Mouse (Mus musculus): ENCODE data around the gene Grn.

Gene Grn

GRCm38 (mm10) chr11:102430121-102431017, at the start of gene Grn:
TSS of gene Grn (plus strand) at chr11:102430315.
- POLR2A ChIA-PET: interaction anchor here (0.6 to 6.0 kb wide), 133 partner anchors 9 to 703 kb away, joined by 3 to 115 read pairs (median 5); partner anchors contain the start of genes Slc25a39 (in 4 of the 4), Asb16 (in 3 of the 4), BC030867 (in 3 of the 4) and Ubtf (in 3 of the 4)
- CTCF ChIA-PET: interaction anchor here (0.6 to 3.0 kb wide), 77 partner anchors 8 to 1612 kb away, joined by 3 to 42 read pairs (median 5); partner anchors contain the start of genes BC030867 (in 3 of the 4), Fam171a2 (in 2 of the 4), Tmub2 (in 2 of the 4) and Asb16 (in 1 of the 4)

DNA sequence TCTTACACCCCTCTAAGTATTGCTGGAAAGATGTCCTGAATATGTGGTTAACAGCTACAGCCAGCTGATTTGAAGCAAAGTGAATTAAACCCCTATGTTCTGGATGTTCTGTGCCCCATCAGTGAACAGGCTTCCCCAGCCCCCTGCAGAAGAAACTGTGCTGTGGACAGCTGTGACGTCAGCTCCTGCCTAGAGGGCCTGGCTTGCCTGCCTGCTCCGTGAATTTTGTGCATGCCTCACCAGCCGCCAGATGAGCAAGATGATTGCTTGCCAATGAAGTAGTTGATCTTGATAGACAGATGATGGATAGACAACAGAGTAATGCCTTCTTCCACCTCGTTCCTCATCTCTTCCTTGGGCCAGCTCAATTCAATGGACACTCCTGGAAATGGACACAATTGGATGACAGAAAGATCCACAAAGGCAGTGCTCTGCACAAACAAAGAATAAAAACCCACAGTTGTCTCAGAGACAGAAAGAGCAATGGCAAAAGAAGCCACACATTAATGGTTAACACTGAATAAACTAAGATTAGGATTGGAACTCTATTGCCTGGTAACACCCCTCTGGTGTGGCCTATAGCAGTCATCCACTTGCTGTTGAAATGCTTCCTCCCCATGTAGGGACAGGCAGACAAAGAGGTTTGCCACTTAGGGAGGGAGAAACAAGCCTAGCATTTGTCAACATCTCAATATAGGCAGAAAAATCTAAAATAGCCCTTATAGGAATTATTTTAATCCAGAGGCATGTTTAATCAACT, 48.6 kb upstream of the Grn start:
- ChIA-PET POLR2A (interaction anchor here in 2 of 4 experiments (0.6 to 2.8 kb wide), 7 partner anchors 11 to 72 kb away, joined by 3 to 7 read pairs (median 4); partner anchors contain the start of genes Rundc3a (in 1 of the 2), Slc25a39 (in 1 of the 2) and Ubtf (in 1 of the 2)), CTCF (interaction anchor here in 1 of 4 experiments (1.5 kb wide), 1 partner anchor 72 kb away, joined by 4 read pairs; no protein-coding TSS in a partner anchor)

DNA sequence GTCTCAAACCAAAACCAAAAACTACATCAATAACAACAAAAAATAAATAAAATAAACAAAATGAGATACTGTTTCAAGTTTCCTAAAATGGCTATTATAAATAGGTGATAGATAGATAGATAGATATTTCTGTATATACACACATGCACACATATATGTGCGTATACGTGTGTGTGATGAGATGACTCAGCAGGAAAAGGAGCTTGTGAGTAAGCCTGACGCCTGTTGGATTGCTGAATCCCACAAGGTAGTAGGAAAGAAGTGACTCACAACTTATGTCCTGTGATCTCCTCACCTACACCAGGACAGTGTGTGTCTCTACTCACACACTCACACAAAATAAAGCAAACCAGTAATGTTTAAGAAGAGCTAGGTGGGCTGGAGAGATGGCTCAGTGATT, 47.3 kb upstream of the Grn start:
- CTCF ChIA-PET: interaction anchor here in 2 of 4 experiments (1.2 to 1.4 kb wide), 4 partner anchors 36 to 127 kb away, joined by 3 to 4 read pairs (median 4); no protein-coding TSS in a partner anchor
- POLR2A ChIA-PET: interaction anchor here in 3 of 4 experiments (0.5 to 2.8 kb wide), 13 partner anchors 9 to 74 kb away, joined by 3 to 18 read pairs (median 5); partner anchors contain the start of genes Rundc3a (in 2 of the 3) and Slc25a39 (in 2 of the 3)

DNA sequence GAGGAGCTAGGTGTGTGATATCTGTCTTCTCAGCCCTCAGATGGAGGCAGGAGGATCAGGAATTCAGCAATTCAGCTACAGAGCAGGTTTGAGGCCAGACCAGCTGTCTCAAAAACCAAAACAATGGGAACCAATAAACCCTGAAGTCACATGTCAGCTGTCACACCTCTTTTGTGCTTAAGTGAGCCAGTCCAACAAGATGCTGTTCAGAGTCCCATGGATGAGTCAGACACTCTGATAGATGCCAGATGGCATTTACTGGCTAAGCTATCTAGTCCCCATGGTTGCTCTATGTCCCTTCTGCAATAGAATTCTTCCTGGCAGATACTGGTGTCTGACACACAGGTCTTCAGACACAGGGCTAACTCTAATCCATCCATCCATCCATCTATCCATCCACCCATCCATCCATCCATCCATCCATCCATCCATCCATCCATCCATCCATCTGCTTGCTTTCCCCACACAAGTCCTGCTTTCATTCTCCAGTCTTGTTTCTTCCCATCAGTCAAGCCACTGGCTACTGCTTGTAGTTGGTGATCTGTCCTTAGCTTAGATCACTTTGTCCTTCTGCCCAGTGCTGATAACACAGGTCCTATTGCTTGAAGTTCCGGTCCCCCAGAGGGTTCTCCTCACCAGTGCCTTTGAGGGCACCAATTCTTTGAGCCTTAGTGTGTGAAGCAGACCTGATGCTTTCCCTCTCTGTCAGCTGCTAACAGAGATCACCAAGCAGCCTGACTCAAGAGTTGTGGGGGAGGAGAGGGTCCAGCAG, 46.6 kb upstream of the Grn start:
- POLR2A ChIA-PET: interaction anchor here (0.5 to 2.8 kb wide), 21 partner anchors 7 to 99 kb away, joined by 3 to 18 read pairs (median 4); partner anchors contain the start of genes Rundc3a (in 2 of the 4) and Slc25a39 (in 2 of the 4)
- CTCF ChIA-PET: interaction anchor here in 2 of 4 experiments (1.2 to 1.4 kb wide), 4 partner anchors 36 to 128 kb away, joined by 3 to 4 read pairs (median 4); no protein-coding TSS in a partner anchor

DNA sequence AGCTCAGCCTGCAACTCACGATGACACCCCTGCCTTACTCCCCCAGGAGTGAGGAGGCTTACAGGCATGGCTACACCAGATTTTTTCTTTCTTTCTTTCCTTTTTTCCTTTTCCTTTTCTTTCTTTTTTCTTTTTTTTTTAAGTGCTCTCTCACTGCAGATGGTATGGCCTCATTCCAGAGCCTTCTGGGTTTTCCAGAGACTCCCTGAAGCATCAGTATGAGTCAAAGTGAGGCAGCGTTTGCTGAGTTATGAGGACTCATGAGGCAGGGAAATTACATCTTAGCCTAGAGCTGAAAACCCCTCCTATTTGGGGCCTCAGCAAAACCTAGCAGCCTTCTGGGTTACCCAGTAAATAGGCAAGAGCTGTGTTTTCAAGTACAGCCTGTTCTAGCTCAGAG, 45.7 kb upstream of the Grn start:
- ChIA-PET POLR2A (interaction anchor here (0.6 to 2.8 kb wide), 16 partner anchors 8 to 508 kb away, joined by 3 to 18 read pairs (median 5); partner anchors contain the start of genes Rundc3a (in 2 of the 4), Slc25a39 (in 2 of the 4) and Tmub2 (in 1 of the 4)), CTCF (interaction anchor here in 3 of 4 experiments (0.6 to 1.4 kb wide), 3 partner anchors 75 to 203 kb away, joined by 4 to 6 read pairs (median 4); no protein-coding TSS in a partner anchor)

- POLR2A ChIA-PET: interaction anchor here in 2 of 4 experiments (1.3 to 2.7 kb wide), 7 partner anchors 8 to 101 kb away, joined by 4 to 16 read pairs (median 6); partner anchors contain the start of genes Rundc3a (in 1 of the 2) and Slc25a39 (in 1 of the 2)
- CTCF ChIA-PET: no interaction called here
These were observed 45.0 kb upstream of the Grn start for GRCm38 (mm10) chr11:102385075-102385474.

GRCm38 (mm10) chr11:102386121-102386520, 44.0 kb upstream of the Grn start:
- POLR2A ChIA-PET: interaction anchor here in 2 of 4 experiments (1.1 to 2.7 kb wide), 4 partner anchors 10 to 21 kb away, joined by 3 to 15 read pairs (median 5); no protein-coding TSS in a partner anchor
- CTCF ChIA-PET: no interaction called here

DNA sequence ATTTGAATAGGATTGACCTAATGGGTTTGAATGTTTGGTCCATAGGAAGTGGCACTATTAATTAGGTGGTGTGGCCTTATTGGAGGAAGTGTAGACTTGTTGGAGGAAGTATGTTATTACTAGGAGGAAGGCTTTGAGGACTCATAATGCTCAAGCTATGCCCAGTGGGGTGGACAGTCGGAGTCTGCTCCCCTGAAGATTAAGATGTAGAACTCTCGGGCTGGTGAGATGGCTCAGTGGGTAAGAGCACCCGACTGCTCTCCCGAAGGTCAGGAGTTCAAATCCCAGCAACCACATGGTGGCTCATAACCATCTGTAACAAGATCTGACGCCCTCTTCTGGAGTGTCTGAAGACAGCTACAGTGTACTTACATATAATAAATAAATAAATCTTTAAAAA, 40.7 kb upstream of the Grn start:
- POLR2A ChIA-PET: interaction anchor here in 3 of 4 experiments (0.6 to 35.7 kb wide), 9 partner anchors 10 to 781 kb away, joined by 3 to 1349 read pairs (median 5); partner anchors contain the start of genes Slc25a39 (in 2 of the 3), Tmub2 (in 1 of the 3) and Ubtf (in 1 of the 3)
- CTCF ChIA-PET: interaction anchor here in 2 of 4 experiments (0.6 to 0.8 kb wide), 3 partner anchors 12 to 288 kb away, joined by 3 to 6 read pairs (median 4); no protein-coding TSS in a partner anchor

- POLR2A ChIA-PET: interaction anchor here (0.6 to 35.7 kb wide), 56 partner anchors 9 to 734 kb away, joined by 3 to 1349 read pairs (median 4); partner anchors contain the start of genes Slc25a39 (in 4 of the 4), Ubtf (in 3 of the 4), Grn (in 2 of the 4) and Tmub2 (in 2 of the 4)
These were observed 37.5 kb upstream of the Grn start for GRCm38 (mm10) chr11:102392441-102393237.

DNA sequence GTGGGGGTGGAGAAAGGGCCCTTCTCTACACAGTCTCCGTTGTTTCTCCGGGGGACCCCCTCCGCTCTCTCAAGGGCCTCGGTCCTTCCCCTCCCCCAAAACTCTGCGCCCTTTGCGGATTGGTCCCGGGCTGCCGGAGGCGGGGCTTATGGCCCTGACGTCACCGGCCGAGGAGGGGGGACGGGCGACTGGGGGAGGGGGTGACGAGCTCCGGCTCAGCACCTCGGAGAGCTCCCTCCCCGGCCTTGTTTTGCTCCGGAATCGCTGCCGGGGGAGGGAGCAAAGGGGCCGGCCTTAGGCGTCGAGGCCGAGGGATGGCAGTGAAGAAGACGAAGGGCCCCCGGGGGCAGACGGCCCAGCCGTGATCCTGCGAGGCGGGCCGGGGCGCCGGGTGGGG, 36.9 kb upstream of the Grn start, which contains the start of gene Rundc3a:
Rundc3a (plus strand) TSS at position 166 of the 397 bp plus-strand sequence.
- ChIA-PET POLR2A (interaction anchor here (0.6 to 35.7 kb wide), 56 partner anchors 8 to 735 kb away, joined by 3 to 1349 read pairs (median 4); partner anchors contain the start of genes Slc25a39 (in 4 of the 4), Ubtf (in 3 of the 4), Grn (in 2 of the 4) and Tmub2 (in 2 of the 4)), CTCF (interaction anchor here in 2 of 4 experiments (0.5 to 2.7 kb wide), 11 partner anchors 14 to 109 kb away, joined by 3 to 12 read pairs (median 5); partner anchors contain the start of genes Atxn7l3 (in 2 of the 2), Fam171a2 (in 1 of the 2), Grn (in 1 of the 2) and Slc25a39 (in 1 of the 2))

More at GRCm38 (mm10) chr11:102392441-102393237, 37.5 kb upstream of the Grn start:
- CTCF ChIA-PET: interaction anchor here in 2 of 4 experiments (0.5 to 2.7 kb wide), 11 partner anchors 14 to 108 kb away, joined by 3 to 12 read pairs (median 5); partner anchors contain the start of genes Atxn7l3 (in 2 of the 2), Fam171a2 (in 1 of the 2), Grn (in 1 of the 2) and Slc25a39 (in 1 of the 2)

GRCm38 (mm10) chr11:102393719-102394420, 36.2 kb upstream of the Grn start:
- CTCF ChIA-PET: interaction anchor here in 3 of 4 experiments (0.5 to 2.7 kb wide), 11 partner anchors 10 to 460 kb away, joined by 3 to 12 read pairs (median 3); partner anchors contain the start of genes Grn (in 1 of the 3) and Slc25a39 (in 1 of the 3)
- POLR2A ChIA-PET: interaction anchor here (0.5 to 35.7 kb wide), 53 partner anchors 7 to 736 kb away, joined by 3 to 1349 read pairs (median 4); partner anchors contain the start of genes Slc25a39 (in 4 of the 4), Ubtf (in 3 of the 4), Grn (in 2 of the 4) and Tmub2 (in 2 of the 4)

DNA sequence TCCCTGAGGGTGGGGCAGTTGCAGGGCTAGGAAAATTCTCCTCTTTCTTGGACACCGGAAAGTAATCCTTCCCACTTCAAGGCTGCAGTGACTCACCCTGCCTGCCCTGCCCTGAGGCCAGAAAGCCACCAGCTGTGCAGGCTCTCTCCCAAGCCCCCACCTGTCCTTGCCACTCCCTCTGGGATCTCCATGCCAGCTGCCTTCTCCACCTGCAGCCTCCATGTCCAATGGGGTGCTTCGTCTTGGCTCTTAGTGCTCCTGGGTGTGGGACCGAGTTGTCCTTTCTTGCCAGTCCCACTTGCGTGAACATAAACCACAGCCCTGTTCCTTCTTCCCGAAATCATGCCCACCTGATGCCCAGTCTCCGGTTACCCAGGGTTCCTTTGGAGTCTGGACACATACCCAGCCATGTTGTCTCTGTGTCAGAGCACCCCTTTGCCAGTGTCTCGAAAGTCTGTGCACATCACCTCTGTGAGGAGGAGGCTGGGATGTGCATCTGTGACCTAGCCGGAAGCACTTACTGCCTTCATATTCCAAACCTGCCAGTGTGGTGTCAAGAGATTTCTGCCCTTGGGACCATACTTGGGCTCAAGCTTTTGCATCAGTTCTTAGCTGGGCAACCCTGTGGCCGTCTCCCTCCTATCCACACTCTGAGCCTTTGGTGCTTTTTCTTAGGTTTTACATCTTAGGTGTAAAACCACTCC, 35.5 kb upstream of the Grn start:
- POLR2A ChIA-PET: interaction anchor here (0.5 to 35.7 kb wide), 25 partner anchors 9 to 164 kb away, joined by 3 to 1349 read pairs (median 6); partner anchors contain the start of genes Slc25a39 (in 4 of the 4), Ubtf (in 2 of the 4) and Grn (in 1 of the 4)

DNA sequence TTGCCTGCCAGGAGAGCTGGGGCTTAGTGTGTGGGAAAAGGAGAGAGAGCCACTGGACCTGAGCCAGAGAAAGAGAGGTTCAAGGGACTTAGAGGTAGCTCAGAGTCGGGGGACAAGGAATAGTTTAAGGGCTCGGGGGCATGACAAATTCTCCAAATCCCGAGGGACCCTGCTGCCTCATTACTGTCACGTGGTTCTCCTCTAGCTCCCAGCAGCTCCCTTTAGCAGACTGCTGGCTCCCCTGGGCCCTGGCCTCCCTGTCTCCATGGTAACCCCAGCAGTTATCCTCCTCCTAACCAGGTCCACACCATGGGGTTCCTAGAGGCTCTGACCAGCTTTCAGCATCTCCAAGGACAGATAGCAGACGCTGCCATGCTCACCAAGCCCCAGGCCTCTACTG, 34.9 kb upstream of the Grn start:
- ChIA-PET CTCF (interaction anchor here in 3 of 4 experiments (0.6 to 2.7 kb wide), 5 partner anchors 12 to 86 kb away, joined by 3 to 12 read pairs (median 4); partner anchors contain the start of gene Slc25a39 (in 2 of the 3)), POLR2A (interaction anchor here (0.5 to 35.7 kb wide), 22 partner anchors 12 to 91 kb away, joined by 3 to 1349 read pairs (median 6); partner anchors contain the start of genes Slc25a39 (in 4 of the 4), Ubtf (in 2 of the 4) and Grn (in 1 of the 4))

More for the DNA sequence above, 35.5 kb upstream of the Grn start:
- CTCF ChIA-PET: interaction anchor here (0.6 to 2.7 kb wide), 9 partner anchors 10 to 85 kb away, joined by 3 to 12 read pairs (median 3); partner anchors contain the start of genes Slc25a39 (in 2 of the 4) and Grn (in 1 of the 4)
